Mouse (Mus musculus): Measurements from ENCODE around the gene Kmt2e. TPM values are rescaled to one million over a fixed set of nuclear protein-coding genes. Genes with fewer than 3 reads are reported as not detected.

Kmt2e gene
- polyA plus RNA-seq, 1 experiment from 2014 or later: 76.8 TPM

- H3K36me3 ChIP-seq (ENCODE audit: insufficient read depth, low read length): peaks cover 3% of the 10 kb centered on the region; the same call in 1 of the 2 replicates
- peak overlapping the region; percentile 97 for H3K27ac ChIP-seq
- H3K4me3 ChIP-seq (replicated peaks; ENCODE audit: low read depth, low read length): peak overlapping the region; percentile 63
- no peaks in the 10 kb centered on the region for H3K27me3 ChIP-seq (ENCODE audit: insufficient read depth, low read length)
- ATAC-seq (replicated peaks; ENCODE audit: low FRiP score, low read depth): peak; percentile 80
- peak; percentile 91 for DNase-seq (ENCODE audit: low spot score)
- no peak for TF ChIP-seq CTCF (IDR thresholded peaks at IDR 0.05; ENCODE audit: low read depth)
- H3K4me1 ChIP-seq (replicated peaks; ENCODE audit: insufficient read depth, low read length): peaks cover 27% of the 10 kb centered on the region
- WGBS: under 1% methylated on average over 40 of the region's 40 CpGs
- peak overlapping the region; percentile 84 for H3K4me2 ChIP-seq (ENCODE audit: low read length)
- H3K9ac ChIP-seq (ENCODE audit: low read depth, low read length): peak overlapping the region; percentile 79
- no peaks in the 10 kb centered on the region for H3K9me3 ChIP-seq (replicated peaks; ENCODE audit: low read length)
Measured at GRCm38 (mm10) chr5:23418147-23418781, 16.0 kb upstream of the Kmt2e start.

DNA sequence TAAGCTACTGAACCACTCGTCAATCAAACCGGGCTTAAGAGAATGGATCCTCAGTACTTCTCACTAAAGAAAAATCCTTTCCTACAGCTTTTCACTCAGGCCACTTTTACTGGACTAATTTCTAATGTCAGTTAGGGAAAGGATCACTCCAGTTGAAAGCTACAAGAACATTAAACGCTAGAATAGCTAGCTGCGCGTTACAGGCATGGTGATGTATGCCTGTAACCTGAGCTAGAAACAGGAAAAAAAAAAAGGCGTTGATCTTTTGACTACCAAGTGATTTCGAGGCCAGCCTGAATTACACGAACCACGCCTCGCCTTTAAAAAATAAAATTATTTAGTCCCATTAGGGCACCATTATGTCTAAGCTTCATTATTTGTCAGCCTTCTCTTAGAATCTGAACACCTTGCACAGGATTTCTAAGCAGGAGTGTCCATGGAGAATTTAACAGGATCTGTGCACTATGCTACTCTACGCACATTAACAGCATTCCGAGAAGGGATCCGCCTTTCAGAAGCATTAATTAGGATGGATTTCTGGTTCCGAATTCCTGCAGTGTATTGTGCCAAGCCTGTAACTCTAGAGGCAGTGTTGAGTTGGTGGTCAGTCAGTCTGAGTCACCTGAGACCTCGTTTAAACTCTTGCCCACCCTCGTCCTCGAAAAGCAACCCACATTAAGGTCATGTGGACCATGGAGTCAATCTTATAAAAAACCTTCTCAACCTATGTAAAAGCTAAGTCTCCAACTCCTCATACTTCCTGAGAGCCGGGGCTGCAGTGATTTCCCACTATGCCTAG, 15.2 kb upstream of the Kmt2e start:
- Histone ChIP-seq H3K9ac (ENCODE audit: low read depth, low read length) (peak overlapping the region; percentile 79), H3K27ac (peak overlapping the region; percentile 97), H3K4me3 (replicated peaks; ENCODE audit: low read depth, low read length) (peak overlapping the region; percentile 63), H3K4me1 (replicated peaks; ENCODE audit: insufficient read depth, low read length) (peaks cover 20% of the 10 kb centered on the region), H3K9me3 (replicated peaks; ENCODE audit: low read length) (no peaks in the 10 kb centered on the region), H3K4me2 (ENCODE audit: low read length) (peak overlapping the region; percentile 84), H3K27me3 (ENCODE audit: insufficient read depth, low read length) (no peaks in the 10 kb centered on the region), H3K36me3 (ENCODE audit: insufficient read depth, low read length) (peaks cover 3% of the 10 kb centered on the region; the same call in 1 of the 2 replicates)
- WGBS: 2% methylated on average over 18 of the region's 18 CpGs
- peak; percentile 78 for DNase-seq (ENCODE audit: low spot score)
- no peak for ATAC-seq (replicated peaks; ENCODE audit: low FRiP score, low read depth)
- peak; percentile 50 for TF ChIP-seq CTCF (IDR thresholded peaks at IDR 0.05; ENCODE audit: low read depth)

- 35% methylated on average over 7 of the region's 7 CpGs for WGBS
- Histone ChIP-seq H3K4me2 (ENCODE audit: low read length) (peak overlapping the region; percentile 84), H3K36me3 (ENCODE audit: insufficient read depth, low read length) (peaks cover 3% of the 10 kb centered on the region; the same call in 1 of the 2 replicates), H3K9ac (ENCODE audit: low read depth, low read length) (peak overlapping the region; percentile 79; the same call in 1 of the 2 replicates), H3K27ac (peak overlapping the region; percentile 97), H3K27me3 (ENCODE audit: insufficient read depth, low read length) (no peaks in the 10 kb centered on the region), H3K4me1 (replicated peaks; ENCODE audit: insufficient read depth, low read length) (peaks cover 15% of the 10 kb centered on the region), H3K4me3 (replicated peaks; ENCODE audit: low read depth, low read length) (no peak overlapping the region), H3K9me3 (replicated peaks; ENCODE audit: low read length) (no peaks in the 10 kb centered on the region)
- no peak for ATAC-seq (replicated peaks; ENCODE audit: low FRiP score, low read depth)
- no peak for TF ChIP-seq CTCF (IDR thresholded peaks at IDR 0.05; ENCODE audit: low read depth)
- no peak for DNase-seq (ENCODE audit: low spot score)
Measured at GRCm38 (mm10) chr5:23419616-23420170, 14.5 kb upstream of the Kmt2e start.

DNA sequence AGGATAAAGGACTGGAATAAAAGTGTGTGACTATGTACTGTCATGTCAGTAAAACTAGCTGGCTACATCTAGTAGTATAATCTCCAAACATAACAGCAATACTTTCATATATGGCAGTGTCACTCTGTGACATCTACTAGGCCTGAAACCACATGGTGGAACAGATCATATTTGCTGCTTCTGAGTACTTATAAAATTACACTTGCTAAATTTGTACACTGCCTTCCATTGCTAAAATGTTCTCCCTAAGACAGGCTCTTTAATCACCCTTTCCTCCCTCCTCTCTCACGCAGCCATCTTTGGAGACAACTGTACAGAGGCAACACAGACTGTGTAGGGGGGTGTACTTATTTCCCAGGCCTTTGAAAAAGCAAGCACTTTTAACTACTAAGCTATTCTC, 13.8 kb upstream of the Kmt2e start:
- Histone ChIP-seq H3K9ac (ENCODE audit: low read depth, low read length) (no peak overlapping the region), H3K9me3 (replicated peaks; ENCODE audit: low read length) (no peaks in the 10 kb centered on the region), H3K27me3 (ENCODE audit: insufficient read depth, low read length) (no peaks in the 10 kb centered on the region), H3K36me3 (ENCODE audit: insufficient read depth, low read length) (peaks cover 3% of the 10 kb centered on the region; the same call in 1 of the 2 replicates), H3K4me3 (replicated peaks; ENCODE audit: low read depth, low read length) (no peak overlapping the region), H3K4me1 (replicated peaks; ENCODE audit: insufficient read depth, low read length) (peaks cover 10% of the 10 kb centered on the region), H3K4me2 (ENCODE audit: low read length) (no peak overlapping the region), H3K27ac (0 out of 2 replicates have a peak overlapping the region, but pooled peaks have one; percentile 6)
- ATAC-seq (replicated peaks; ENCODE audit: low FRiP score, low read depth) (no peak), DNase-seq (ENCODE audit: low spot score) (no peak)
- 50% methylated on average over 1 of the region's 1 CpGs for WGBS
- no peak for TF ChIP-seq CTCF (IDR thresholded peaks at IDR 0.05; ENCODE audit: low read depth)

GRCm38 (mm10) chr5:23421440-23421839, 12.8 kb upstream of the Kmt2e start:
- Histone ChIP-seq H3K4me2 (ENCODE audit: low read length) (no peak overlapping the region), H3K4me3 (replicated peaks; ENCODE audit: low read depth, low read length) (no peak overlapping the region), H3K27ac (no peak overlapping the region), H3K4me1 (replicated peaks; ENCODE audit: insufficient read depth, low read length) (peaks cover 10% of the 10 kb centered on the region), H3K36me3 (ENCODE audit: insufficient read depth, low read length) (peaks cover 3% of the 10 kb centered on the region; the same call in 1 of the 2 replicates), H3K27me3 (ENCODE audit: insufficient read depth, low read length) (no peaks in the 10 kb centered on the region), H3K9me3 (replicated peaks; ENCODE audit: low read length) (no peaks in the 10 kb centered on the region), H3K9ac (ENCODE audit: low read depth, low read length) (no peak overlapping the region)
- ATAC-seq (replicated peaks; ENCODE audit: low FRiP score, low read depth): no peak
- no peak for TF ChIP-seq CTCF (IDR thresholded peaks at IDR 0.05; ENCODE audit: low read depth)
- 92% methylated on average over 2 of the region's 2 CpGs for WGBS
- no peak for DNase-seq (ENCODE audit: low spot score)

DNA sequence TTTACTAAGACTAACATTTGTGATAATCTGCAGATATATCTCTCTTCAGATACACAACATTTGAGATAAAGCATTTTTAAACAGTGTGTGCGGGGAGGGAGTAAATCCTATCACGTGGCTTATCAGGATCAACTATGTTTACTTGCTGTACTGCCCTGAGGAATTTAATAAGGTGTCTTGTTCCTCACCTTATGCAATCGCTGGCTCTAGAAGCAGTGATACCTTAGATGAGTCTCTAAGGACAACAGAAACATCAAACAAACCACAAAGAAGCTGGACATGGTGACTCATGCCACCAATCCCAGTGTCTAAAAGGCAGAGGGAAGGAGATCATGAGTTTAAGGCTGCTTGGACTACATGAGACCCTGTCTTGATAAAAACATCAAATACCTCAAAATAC, 11.2 kb upstream of the Kmt2e start:
- H3K27ac ChIP-seq: no peak overlapping the region

More for the DNA sequence above, 11.2 kb upstream of the Kmt2e start:
- TF ChIP-seq CTCF (IDR thresholded peaks at IDR 0.05; ENCODE audit: low read depth): no peak
- Histone ChIP-seq H3K9ac (ENCODE audit: low read depth, low read length) (no peak overlapping the region), H3K4me2 (ENCODE audit: low read length) (no peak overlapping the region), H3K36me3 (ENCODE audit: insufficient read depth, low read length) (peaks cover 3% of the 10 kb centered on the region; the same call in 1 of the 2 replicates), H3K27me3 (ENCODE audit: insufficient read depth, low read length) (no peaks in the 10 kb centered on the region), H3K9me3 (replicated peaks; ENCODE audit: low read length) (no peaks in the 10 kb centered on the region), H3K4me1 (replicated peaks; ENCODE audit: insufficient read depth, low read length) (peaks cover 10% of the 10 kb centered on the region), H3K4me3 (replicated peaks; ENCODE audit: low read depth, low read length) (no peak overlapping the region)
- no peak for DNase-seq (ENCODE audit: low spot score)
- WGBS: 78% methylated on average over 3 of the region's 3 CpGs
- no peak for ATAC-seq (replicated peaks; ENCODE audit: low FRiP score, low read depth)

All from kidney, postnatal 0 days (tissue).